Mouse (Mus musculus): ENCODE measurements around the gene Cd300e. TPM values are rescaled to one million over a fixed set of nuclear protein-coding genes. Genes with fewer than 3 reads are reported as not detected.

Cd300e gene
- polyA plus RNA-seq, 3 experiments from 2014 or later, result 0.34 TPM; not detected in 2

Other genes with a start within 250 kb of the Cd300e start
- gene Gprc5c, start 211.0 kb downstream of the Cd300e start, polyA plus RNA-seq (2017; shearing (Covaris generic)), result not detected
- under 1 TPM; 0.12 to 0.75 (median 0.27) TPM for gene Cd300a, start 172.1 kb downstream of the Cd300e start, polyA plus RNA-seq (2017; shearing (Covaris generic))
- gene Cd300lb, start 127.8 kb downstream of the Cd300e start, polyA plus RNA-seq (2017; shearing (Covaris generic)), result not detected
- not detected for gene Cd300c, start 93.0 kb downstream of the Cd300e start, polyA plus RNA-seq (2017; shearing (Covaris generic))
- under 1 TPM in 1 of 3 experiments, not detected in 2; 0.36 TPM for gene Cd300ld, start 72.3 kb downstream of the Cd300e start, polyA plus RNA-seq (2017; shearing (Covaris generic))
- 1 to 10 TPM in 1 of 3 experiments, not detected in 2; 1.4 TPM for gene Cd300c2, start 60.3 kb downstream of the Cd300e start, polyA plus RNA-seq (2017; shearing (Covaris generic))
- gene Cd300ld2, start 46.0 kb downstream of the Cd300e start, polyA plus RNA-seq (2017; shearing (Covaris generic)), result not detected
- gene Cd300ld4, start 35.2 kb downstream of the Cd300e start, polyA plus RNA-seq (2017; shearing (Covaris generic)), result not detected
- gene Cd300ld5, start 24.4 kb downstream of the Cd300e start, polyA plus RNA-seq (2017; shearing (Covaris generic)), result not detected
- not detected for gene Cd300ld3, start 13.8 kb downstream of the Cd300e start, polyA plus RNA-seq (2017; shearing (Covaris generic))
- 100 to 1,000 TPM; 106 to 231 (median 206) TPM for gene Rab37, start 29.3 kb upstream of the Cd300e start, polyA plus RNA-seq (2017; shearing (Covaris generic))
- gene Cd300lf, start 71.8 kb upstream of the Cd300e start, polyA plus RNA-seq (2017; shearing (Covaris generic)), result 1 to 10 TPM; 1.4 to 1.6 (median 1.5) TPM
- gene Slc9a3r1, start 101.2 kb upstream of the Cd300e start, polyA plus RNA-seq (2017; shearing (Covaris generic)), result 100 to 1,000 TPM; 137 to 172 (median 165) TPM
- gene Tmem104, start 125.3 kb upstream of the Cd300e start, polyA plus RNA-seq (2017; shearing (Covaris generic)), result 10 to 100 TPM in 1 of 3 experiments, 1 to 10 TPM in 2; 9.2 to 10.6 (median 9.8) TPM
- gene Nat9, start 125.7 kb upstream of the Cd300e start, polyA plus RNA-seq (2017; shearing (Covaris generic)), result 10 to 100 TPM; 14.2 to 21.0 (median 15.1) TPM
- not detected for gene Grin2c, start 205.1 kb upstream of the Cd300e start, polyA plus RNA-seq (2017; shearing (Covaris generic))
- gene Fdxr, start 214.9 kb upstream of the Cd300e start, polyA plus RNA-seq (2017; shearing (Covaris generic)), result 10 to 100 TPM; 20.6 to 26.2 (median 23.7) TPM
- gene Fads6, start 235.5 kb upstream of the Cd300e start, polyA plus RNA-seq (2017; shearing (Covaris generic)), result 1 to 10 TPM in 1 of 3 experiments, under 1 TPM in 2; 0.62 to 1.1 (median 0.78) TPM
- gene Otop2, start 245.0 kb upstream of the Cd300e start, polyA plus RNA-seq (2017; shearing (Covaris generic)), result not detected